Mouse (Mus musculus) limb, embryonic 11.5 days (tissue): ENCODE data around the gene Dnal1. TPM values are rescaled to one million over a fixed set of nuclear protein-coding genes. Genes with fewer than 3 reads are reported as not detected.
"Not testable (repeated sequence)": the region's sequence is repeated elsewhere in the genome, so short reads cannot be mapped to it uniquely, and the experiment has no call there.

Experiments used
- ATAC-seq: fragments of 200-750 bp; cut with Nextera tagmentation; 2 replicates; pipeline ENCODE4 v1.8.0; 2017; ENCODE audit warnings: low read depth; ENCODE audit not compliant: insufficient number of reproducible peaks, low FRiP score, low TSS enrichment
- DNase-seq: peaks from one replicate; pipeline ENCODE4 v3.0.0-alpha.2; 2015; ENCODE audit warnings: low spot score
- H3K27ac ChIP-seq: fragments of 300-500 bp; sonication (generic); replicated peaks from 2 replicates; pipeline ENCODE4 v1.5.1; 2014; ENCODE audit warnings: low read depth, mild to moderate bottlenecking, low read length
- H3K27me3 ChIP-seq: fragments of 300-500 bp; sonication (generic); 2 replicates; pipeline ENCODE4 v1.6.1; 2014; ENCODE audit warnings: mild to moderate bottlenecking, low read length, mixed read lengths; ENCODE audit not compliant: control insufficient read depth, insufficient read depth
- H3K36me3 ChIP-seq: fragments of 300-500 bp; sonication (generic); 2 replicates; pipeline ENCODE4 v1.6.1; 2014; ENCODE audit warnings: mild to moderate bottlenecking, low read length, moderate library complexity, mixed read lengths; ENCODE audit not compliant: control insufficient read depth, insufficient read depth
- H3K4me1 ChIP-seq: fragments of 300-500 bp; sonication (generic); 2 replicates; pipeline ENCODE4 v1.6.1; 2014; ENCODE audit warnings: low read length, mixed read lengths; ENCODE audit not compliant: control insufficient read depth, insufficient read depth
- H3K4me2 ChIP-seq: fragments of 300-500 bp; sonication (generic); 2 replicates; pipeline ENCODE4 v1.6.1; 2014; ENCODE audit warnings: low read depth, mild to moderate bottlenecking, moderate library complexity; ENCODE audit not compliant: severe bottlenecking
- H3K4me3 ChIP-seq: fragments of 300-500 bp; sonication (generic); 2 replicates; pipeline ENCODE4 v1.5.1; 2014; ENCODE audit warnings: low read depth, low read length
- H3K9ac ChIP-seq: fragments of 300-500 bp; sonication (generic); 2 replicates; pipeline ENCODE4 v1.6.1; 2014; ENCODE audit warnings: mild to moderate bottlenecking, low read length
- H3K9me3 ChIP-seq: fragments of 300-500 bp; sonication (generic); 2 replicates; pipeline ENCODE4 v1.6.1; 2016; ENCODE audit warnings: low read length; ENCODE audit not compliant: control insufficient read depth
- WGBS: fragments of 180-500 bp; shearing (Covaris S2); extraction: QIAGEN DNeasy Blood & Tissue Kit; methylation state at CpG from one replicate; pipeline ENCODE4 v1.1.7; 2014; 5-methylcytosine and 5-hydroxymethylcytosine counted together
- polyA plus RNA-seq: library from polyadenylated mRNA; unstranded; fragments of >200 nt; fragmentation: Nextera tagmentation; extraction: Ambion mirVana; gene quantifications from 2 replicates; pipeline ENCODE4 v1.2.1, GENCODE M21; 2014

Dnal1 gene
- polyA plus RNA-seq: 6.1 TPM in 2 replicates

GRCm38 (mm10) chr12:84114153-84114994 lies at the start of gene Dnal1:
Gene Dnal1 (plus strand): TSS chr12:84114366.
- no peaks in the 10 kb centered on the region for H3K9me3 ChIP-seq
- H3K9ac ChIP-seq: peak within 1 kb of the TSS; percentile 68
- DNase-seq (peak; percentile 94), ATAC-seq (peak; percentile 92)
- peak within 1 kb of the TSS; percentile 81 for H3K4me3 ChIP-seq
- no peaks in the 10 kb centered on the region for H3K27me3 ChIP-seq
- H3K36me3 ChIP-seq: no peaks in the 10 kb centered on the region
- H3K4me2 ChIP-seq: peak within 1 kb of the TSS; percentile 65
- H3K4me1 ChIP-seq: 0 out of 2 replicates have a peak, but pooled peaks cover 3% of the 10 kb centered on the region
- H3K27ac ChIP-seq: no peak within 1 kb of the TSS
- 3% methylated on average over 30 of the region's 35 CpGs for WGBS

- Histone ChIP-seq H3K36me3 (no peaks in the 10 kb centered on the region), H3K4me3 (no peak overlapping the region), H3K4me1 (no peaks in the 10 kb centered on the region), H3K27ac (no peak overlapping the region), H3K9ac (no peak overlapping the region), H3K27me3 (peaks cover 12% of the 10 kb centered on the region), H3K4me2 (no peak overlapping the region), H3K9me3 (no peaks in the 10 kb centered on the region)
- ATAC-seq: no peak
- WGBS: 78% methylated on average over 8 of the region's 8 CpGs
- DNase-seq: no peak
Measured at GRCm38 (mm10) chr12:84064621-84065020, 49.5 kb upstream of the Dnal1 start.

GRCm38 (mm10) chr12:84067752-84068151 lies 46.4 kb upstream of the Dnal1 start:
- Histone ChIP-seq H3K9ac (no peak overlapping the region), H3K4me3 (no peak overlapping the region), H3K27ac (no peak overlapping the region), H3K9me3 (no peaks in the 10 kb centered on the region), H3K36me3 (no peaks in the 10 kb centered on the region), H3K27me3 (peaks cover 14% of the 10 kb centered on the region), H3K4me1 (no peaks in the 10 kb centered on the region), H3K4me2 (no peak overlapping the region)
- ATAC-seq (no peak), DNase-seq (no peak)
- WGBS: 82% methylated on average over 4 of the region's 4 CpGs

GRCm38 (mm10) chr12:84068296-84068695 lies 45.9 kb upstream of the Dnal1 start:
- DNase-seq (no peak), ATAC-seq (no peak)
- H3K4me2 ChIP-seq: no peak overlapping the region
- H3K4me1 ChIP-seq: no peaks in the 10 kb centered on the region
- H3K4me3 ChIP-seq: no peak overlapping the region
- H3K27me3 ChIP-seq: peaks cover 14% of the 10 kb centered on the region
- no peak overlapping the region for H3K27ac ChIP-seq
- H3K9me3 ChIP-seq: no peaks in the 10 kb centered on the region
- 63% methylated on average over 8 of the region's 8 CpGs for WGBS
- H3K9ac ChIP-seq: no peak overlapping the region
- no peaks in the 10 kb centered on the region for H3K36me3 ChIP-seq

GRCm38 (mm10) chr12:84068986-84069385 lies 45.2 kb upstream of the Dnal1 start, which contains the start of gene Acot5:
Gene Acot5 (plus strand): TSS chr12:84069325.
- 53% methylated on average over 9 of the region's 9 CpGs for WGBS
- peak within 1 kb of the TSS; percentile 58 for H3K4me2 ChIP-seq
- DNase-seq (no peak), ATAC-seq (no peak)
- 0 out of 2 replicates have a peak within 1 kb of the TSS, but pooled peaks have one; percentile 30 for H3K9ac ChIP-seq
- no peak within 1 kb of the TSS for H3K27ac ChIP-seq
- no peaks in the 10 kb centered on the region for H3K36me3 ChIP-seq
- peak within 1 kb of the TSS; percentile 34 for H3K4me3 ChIP-seq
- H3K27me3 ChIP-seq: peaks cover 14% of the 10 kb centered on the region
- H3K4me1 ChIP-seq: no peaks in the 10 kb centered on the region
- no peaks in the 10 kb centered on the region for H3K9me3 ChIP-seq

- peak; percentile 34 for DNase-seq
- not testable (repeated sequence) for H3K36me3 ChIP-seq, H3K4me1 ChIP-seq, H3K9me3 ChIP-seq, ATAC-seq, H3K27ac ChIP-seq
- Histone ChIP-seq H3K27me3 (peaks cover 14% of the 10 kb centered on the region), H3K4me2 (peak overlapping the region; percentile 58), H3K4me3 (peak overlapping the region; percentile 34), H3K9ac (0 out of 2 replicates have a peak overlapping the region, but pooled peaks have one; percentile 30)
- 2% methylated on average over 36 of the region's 52 CpGs for WGBS
Measured at GRCm38 (mm10) chr12:84069582-84069981, 44.6 kb upstream of the Dnal1 start.

GRCm38 (mm10) chr12:84071696-84072095 lies 42.5 kb upstream of the Dnal1 start:
- no peak for ATAC-seq
- Histone ChIP-seq H3K9ac (no peak overlapping the region), H3K4me1 (no peaks in the 10 kb centered on the region), H3K36me3 (no peaks in the 10 kb centered on the region), H3K27ac (no peak overlapping the region), H3K4me3 (no peak overlapping the region), H3K9me3 (no peaks in the 10 kb centered on the region), H3K27me3 (peaks cover 14% of the 10 kb centered on the region), H3K4me2 (no peak overlapping the region)
- no peak for DNase-seq
- WGBS: 90% methylated on average over 2 of the region's 2 CpGs

GRCm38 (mm10) chr12:84077371-84077990 lies 36.7 kb upstream of the Dnal1 start:
- 86% methylated on average over 4 of the region's 4 CpGs for WGBS
- no peak for DNase-seq

More at GRCm38 (mm10) chr12:84077371-84077990, 36.7 kb upstream of the Dnal1 start:
- no peak overlapping the region for H3K9ac ChIP-seq
- no peaks in the 10 kb centered on the region for H3K36me3 ChIP-seq
- no peak for ATAC-seq
- no peaks in the 10 kb centered on the region for H3K4me1 ChIP-seq
- H3K4me3 ChIP-seq: no peak overlapping the region
- H3K27me3 ChIP-seq: no peaks in the 10 kb centered on the region
- H3K27ac ChIP-seq: no peak overlapping the region
- no peaks in the 10 kb centered on the region for H3K9me3 ChIP-seq
- H3K4me2 ChIP-seq: no peak overlapping the region
